In the genomic region with DNA sequence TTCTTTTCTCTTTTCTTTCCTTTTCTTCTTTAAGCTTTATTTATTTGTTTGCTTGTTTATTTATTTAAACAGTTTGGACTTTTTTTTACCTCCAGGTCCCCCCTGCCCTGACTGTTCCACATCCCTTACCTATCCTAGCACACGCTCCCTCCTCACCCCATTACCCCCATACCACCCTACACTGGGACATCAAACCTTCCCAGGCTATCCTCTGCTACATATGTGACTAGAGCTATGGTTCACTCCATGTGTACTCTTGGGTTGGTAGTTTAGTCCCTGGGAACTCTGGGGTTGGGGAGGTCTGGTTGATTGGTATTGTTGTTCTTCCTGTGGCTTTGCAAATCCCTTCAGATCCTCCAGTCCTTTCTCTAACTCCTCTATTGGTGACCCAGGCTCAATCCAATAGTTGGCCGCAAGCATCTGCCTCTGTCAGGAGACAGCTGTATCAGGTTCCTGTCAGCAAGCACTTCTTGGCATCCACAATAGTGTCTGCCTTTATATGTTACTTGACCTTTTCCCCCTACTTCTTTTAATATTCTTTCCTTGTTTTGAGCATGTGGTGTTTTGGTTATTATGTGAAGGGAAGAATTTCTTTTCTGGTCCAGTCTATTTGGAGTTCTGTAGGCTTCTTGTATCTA, we compare ENCODE assay signal across 24 mouse cellular contexts.
"Had no signal": no experiment of that assay in that cellular context is flagged by ENCODE, and none has a peak within 500 bp of the region (broad histone marks: within the 10 kb centered on the region; RNA-seq: fewer than 3 reads in every experiment).

No protein-coding gene starts in this region.

- H3K27me3 ChIP-seq: heart, embryonic 12.5 days; hindbrain, embryonic 13.5 days; hindbrain, embryonic 15.5 days; kidney, embryonic 15.5 days; limb, embryonic 12.5 days had no signal

- H3K9me3 ChIP-seq: heart, embryonic 10.5 days; heart, embryonic 12.5 days; hindbrain, embryonic 13.5 days; hindbrain, embryonic 15.5 days; kidney, embryonic 15.5 days; limb, embryonic 10.5 days; limb, embryonic 12.5 days had no signal

- DNase-seq: gastrocnemius, adult 2 months; gastrocnemius, postnatal 10 days; gastrocnemius, postnatal 25 days; heart, adult 18-20 months; heart, postnatal 10 days; heart, postnatal 36 days; kidney, adult 11 months; kidney, adult 2 months; kidney, adult 9 months; kidney, postnatal 25 days; kidney, postnatal 4 days had no signal

- H3K9ac ChIP-seq: heart, embryonic 12.5 days; hindbrain, embryonic 13.5 days; hindbrain, embryonic 15.5 days; kidney, embryonic 15.5 days; limb, embryonic 12.5 days had no signal

- H3K36me3 ChIP-seq: heart, embryonic 10.5 days; heart, embryonic 12.5 days; hindbrain, embryonic 13.5 days; hindbrain, embryonic 15.5 days; kidney, embryonic 15.5 days; limb, embryonic 10.5 days; limb, embryonic 12.5 days had no signal

- H3K4me2 ChIP-seq: heart, embryonic 12.5 days; hindbrain, embryonic 13.5 days; hindbrain, embryonic 15.5 days; kidney, embryonic 15.5 days; limb, embryonic 12.5 days had no signal

- H3K4me1 ChIP-seq: heart, embryonic 10.5 days; heart, embryonic 12.5 days; hindbrain, embryonic 13.5 days; hindbrain, embryonic 15.5 days; kidney, embryonic 15.5 days; limb, embryonic 10.5 days; limb, embryonic 12.5 days had no signal

- H3K4me3 ChIP-seq: gastrocnemius, adult 2 months; heart, embryonic 10.5 days; heart, embryonic 12.5 days; hindbrain, embryonic 13.5 days; hindbrain, embryonic 15.5 days; kidney, embryonic 15.5 days; layer of hippocampus, adult 2 months; left cerebral cortex, adult 2 months; limb, embryonic 10.5 days; limb, embryonic 12.5 days had no signal

- H3K27ac ChIP-seq: gastrocnemius, adult 2 months; heart, embryonic 10.5 days; hindbrain, embryonic 13.5 days; hindbrain, embryonic 15.5 days; hindbrain, postnatal 0 days; kidney, embryonic 15.5 days; kidney, postnatal 0 days; layer of hippocampus, adult 2 months; left cerebral cortex, adult 2 months; limb, embryonic 10.5 days; limb, embryonic 12.5 days had no signal

- ATAC-seq: forebrain, embryonic 16.5 days; hindbrain, postnatal 0 days; intestine, embryonic 16.5 days had no signal
